Mouse (Mus musculus): Measurements from ENCODE around the gene Slx4ip.

DNA sequence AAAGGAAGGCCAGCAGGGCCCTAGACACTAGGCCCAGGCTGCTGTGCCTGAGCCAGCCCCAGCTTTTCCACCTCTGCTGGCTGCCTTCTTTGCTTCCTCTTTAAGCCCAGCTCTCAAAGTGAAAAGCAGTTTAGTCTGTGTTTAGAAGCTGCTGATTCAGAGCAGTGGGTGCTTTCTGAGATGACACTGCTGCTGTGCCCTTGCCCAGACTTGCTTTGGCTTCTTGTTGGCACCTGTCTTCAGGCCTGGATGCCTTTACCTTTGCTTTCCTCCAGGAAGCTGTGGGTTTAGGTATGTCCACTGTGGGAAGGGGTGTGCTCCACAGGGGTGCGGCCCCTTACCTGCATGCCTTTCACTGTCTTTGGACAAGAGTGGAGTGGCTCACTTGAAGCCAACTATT lies 28.4 kb downstream of the Slx4ip start:
- TF ChIP-seq CTCF (IDR thresholded peaks at IDR 0.05; ENCODE audit: control insufficient read depth, insufficient read depth, insufficient read length) (no peak), FOSL1 (IDR thresholded peaks at IDR 0.05; ENCODE audit: insufficient read depth, low read length, poor library complexity, severe bottlenecking) (no peak), MAX (IDR thresholded peaks at IDR 0.05) (no peak)
